Mouse (Mus musculus) layer of hippocampus, postnatal 36 days (tissue): ENCODE data around the gene Vamp2. TPM values are rescaled to one million over a fixed set of nuclear protein-coding genes. Genes with fewer than 3 reads are reported as not detected.
"Not testable (repeated sequence)": the region's sequence is repeated elsewhere in the genome, so short reads cannot be mapped to it uniquely, and the experiment has no call there.

Experiments
- DNase-seq, 2 experiments: peaks; one replicate each; pipeline ENCODE4 v3.0.0; 2022
- total RNA-seq, 2 experiments: library from RNA; stranded (reverse); gene quantifications; 2 replicates each; pipeline ENCODE4 v1.2.3; 2021

The Vamp2 gene
- total RNA-seq, 2 experiments from 2014 or later, result 962 to 984 TPM

- DNase-seq, result no peak
Observed at GRCm38 (mm10) chr11:69081613-69082012, 6.7 kb upstream of the Vamp2 start.

- no peak for DNase-seq
Observed at GRCm38 (mm10) chr11:69085608-69086007, 2.7 kb upstream of the Vamp2 start.

- no peak for DNase-seq
Observed at GRCm38 (mm10) chr11:69086390-69086789, 1.9 kb upstream of the Vamp2 start.

- DNase-seq, result no peak
Observed at GRCm38 (mm10) chr11:69087082-69087481, 1.2 kb upstream of the Vamp2 start.

GRCm38 (mm10) chr11:69087597-69087996, 693 bp upstream of the Vamp2 start:
- no peak for DNase-seq

GRCm38 (mm10) chr11:69088856-69089615, 746 bp downstream of the Vamp2 start:
- DNase-seq, result no peak

GRCm38 (mm10) chr11:69089616-69090290, 1.5 kb downstream of the Vamp2 start:
- DNase-seq, result no peak

GRCm38 (mm10) chr11:69090367-69090766, 2.1 kb downstream of the Vamp2 start:
- no peak for DNase-seq

- no peak for DNase-seq
Observed at GRCm38 (mm10) chr11:69091566-69092385, 3.5 kb downstream of the Vamp2 start.

GRCm38 (mm10) chr11:69092386-69092751, 4.1 kb downstream of the Vamp2 start:
- peak; percentile 72 to 80 for DNase-seq

GRCm38 (mm10) chr11:69092871-69093270, 4.6 kb downstream of the Vamp2 start:
- no peak for DNase-seq

- not testable (repeated sequence) for DNase-seq
Observed at GRCm38 (mm10) chr11:69093856-69094255, 5.6 kb downstream of the Vamp2 start.

- peak; percentile 100 for DNase-seq
Observed at GRCm38 (mm10) chr11:69094697-69095429, 6.6 kb downstream of the Vamp2 start, which contains the start of gene Per1. TSS of gene Per1 (plus strand) at chr11:69095217.

- no peak for DNase-seq
Observed at GRCm38 (mm10) chr11:69095511-69096231, 7.4 kb downstream of the Vamp2 start.

GRCm38 (mm10) chr11:69096360-69096986, 8.2 kb downstream of the Vamp2 start:
- no peak for DNase-seq

GRCm38 (mm10) chr11:69096987-69097900, 9.0 kb downstream of the Vamp2 start:
- peak; percentile 96 to 97 for DNase-seq

GRCm38 (mm10) chr11:69098039-69098761, 9.9 kb downstream of the Vamp2 start:
- DNase-seq, result no peak

- peak; percentile 96 to 98 for DNase-seq
Observed at GRCm38 (mm10) chr11:69098762-69099091, 10.4 kb downstream of the Vamp2 start.

GRCm38 (mm10) chr11:69099177-69099914, 11.1 kb downstream of the Vamp2 start:
- peak; percentile 67 to 73 for DNase-seq
